Mouse (Mus musculus): Measurements from ENCODE around the gene 2810408A11Rik.
"Not testable (repeated sequence)": the region's sequence is repeated elsewhere in the genome, so short reads cannot be mapped to it uniquely, and the experiment has no call there.

The 2810408A11Rik gene

DNA sequence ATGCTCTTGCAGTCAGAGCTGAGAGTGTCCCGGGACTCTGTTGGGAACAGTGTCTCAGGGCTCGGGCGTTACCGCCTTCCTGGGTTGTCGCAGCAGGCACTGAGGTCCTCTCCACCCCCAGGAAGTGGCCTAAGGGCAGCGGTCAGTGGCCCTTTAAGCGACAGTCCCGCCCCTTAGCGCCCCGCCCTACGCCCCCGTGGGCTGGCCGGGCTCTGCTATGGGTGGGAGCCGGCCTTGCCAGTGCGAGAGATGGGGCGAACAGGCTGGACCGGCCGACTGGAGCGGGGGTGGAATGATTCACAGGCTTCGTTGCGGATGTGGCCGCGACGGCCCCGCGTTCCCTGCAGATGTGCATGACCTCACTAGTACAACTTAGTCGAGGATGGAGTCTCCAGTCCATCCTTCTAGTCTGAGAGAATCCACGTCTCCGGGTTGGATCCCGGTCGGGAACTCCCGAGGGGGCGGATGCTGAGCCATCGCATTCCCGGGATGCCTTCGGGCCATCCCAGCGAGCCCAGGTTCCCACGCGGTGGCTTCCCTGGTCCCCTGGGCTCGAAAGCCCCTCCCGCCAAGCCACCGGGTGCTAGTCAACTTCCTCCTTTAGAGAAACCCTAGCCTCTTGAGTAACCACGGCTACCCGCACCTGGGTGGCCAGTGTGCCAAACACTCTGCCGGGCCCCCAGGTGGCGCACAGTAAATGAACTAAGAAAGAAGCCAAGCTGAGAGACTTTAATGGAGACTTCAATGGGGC is 19.8 kb downstream of the 2810408A11Rik start, which contains the start of gene Kctd11:
TSS of gene Kctd11 (minus strand) at position 554 of the 751 bp plus-strand sequence.
- DNase-seq (ENCODE audit: low read depth, low spot score), result peak; percentile 86

DNA sequence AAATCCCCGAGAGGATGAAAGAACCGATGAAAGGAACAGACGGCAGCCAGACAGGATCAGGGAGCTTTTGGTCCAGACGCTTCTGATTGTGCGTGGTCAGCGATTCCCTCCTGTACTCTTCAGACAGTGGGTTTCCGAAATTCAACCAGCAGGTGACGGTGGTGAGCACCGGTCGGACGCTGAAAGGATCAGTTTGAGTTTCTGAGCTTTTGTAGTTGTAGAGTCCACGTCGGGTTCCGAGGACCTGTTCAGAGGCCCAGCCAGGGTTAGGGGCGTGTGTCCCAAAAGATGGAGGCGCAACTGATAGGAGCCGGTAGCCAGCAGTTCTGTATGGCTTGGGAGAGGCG is 20.3 kb downstream of the 2810408A11Rik start:
- DNase-seq (ENCODE audit: low read depth, low spot score), result peak; percentile 77

DNA sequence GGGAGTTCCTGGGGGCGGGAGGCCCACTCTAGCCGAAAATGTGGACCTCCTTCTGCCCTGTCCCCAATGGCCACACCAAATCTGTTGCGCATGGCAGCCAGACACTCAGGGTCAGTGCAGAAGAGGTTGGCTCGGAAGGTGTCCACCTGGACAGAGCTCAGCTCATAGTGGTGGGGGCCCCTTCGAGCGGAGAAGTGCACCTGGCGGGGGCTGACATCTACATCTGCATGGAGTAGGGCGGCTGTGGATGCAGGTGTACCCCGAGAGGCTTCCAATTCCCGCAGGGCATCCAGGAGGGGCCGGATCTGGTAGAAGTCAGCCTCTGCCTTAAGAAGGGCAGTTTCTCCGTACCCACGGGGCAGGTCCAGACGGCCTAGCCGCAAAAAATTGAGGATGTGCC is 21.1 kb downstream of the 2810408A11Rik start:
- no peak for DNase-seq (ENCODE audit: low read depth, low spot score)

DNA sequence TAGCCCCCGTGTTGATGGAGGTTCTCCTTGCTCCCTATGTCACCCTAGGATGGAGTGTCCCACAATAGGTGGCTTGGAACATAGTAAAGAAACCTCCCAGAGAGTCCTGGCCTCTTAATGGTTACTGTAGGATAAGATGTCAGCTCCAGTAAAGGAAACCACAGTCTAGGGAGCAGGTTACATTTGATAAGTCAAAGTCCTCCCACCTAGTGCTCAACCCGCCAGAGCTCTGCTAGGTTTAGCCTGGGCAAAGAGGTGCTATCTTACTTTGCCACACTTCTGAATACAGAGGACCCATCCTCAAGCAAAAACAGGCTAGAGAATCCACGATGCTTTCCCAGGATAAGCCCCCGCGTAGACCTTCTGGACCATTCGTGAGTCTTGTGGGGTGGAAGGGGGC is 21.8 kb downstream of the 2810408A11Rik start:
- DNase-seq (ENCODE audit: low read depth, low spot score), result no peak

GRCm38 (mm10) chr11:69878399-69878798 is 22.4 kb downstream of the 2810408A11Rik start:
- DNase-seq (ENCODE audit: low read depth, low spot score), result peak; percentile 36

- no peak for DNase-seq (ENCODE audit: low read depth, low spot score)
Observed at GRCm38 (mm10) chr11:69877878-69878277, 22.9 kb downstream of the 2810408A11Rik start, which contains the start of gene Tmem95. Gene Tmem95, minus strand, starts transcription at chr11:69878018.

DNA sequence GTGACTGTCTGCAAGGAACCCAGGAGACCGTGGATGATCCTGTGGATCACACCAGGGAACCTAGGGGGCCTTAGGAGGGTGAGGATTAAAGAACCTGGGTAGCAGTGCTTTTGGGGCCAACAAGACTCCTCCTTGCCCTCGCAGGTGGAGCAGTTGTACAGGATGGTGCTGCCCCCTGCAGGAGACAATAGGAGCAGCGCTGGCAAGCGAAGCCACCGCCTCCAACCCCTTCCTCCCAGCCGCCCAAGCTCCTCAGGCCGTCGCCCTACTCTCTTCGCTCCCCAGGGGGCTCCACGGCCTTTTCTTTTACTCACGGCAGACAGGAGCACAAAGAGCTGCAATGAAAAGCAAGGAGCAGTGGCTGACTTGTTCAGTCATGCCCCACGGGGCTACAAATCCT is 23.9 kb downstream of the 2810408A11Rik start:
- DNase-seq (ENCODE audit: low read depth, low spot score), result peak; percentile 98

DNA sequence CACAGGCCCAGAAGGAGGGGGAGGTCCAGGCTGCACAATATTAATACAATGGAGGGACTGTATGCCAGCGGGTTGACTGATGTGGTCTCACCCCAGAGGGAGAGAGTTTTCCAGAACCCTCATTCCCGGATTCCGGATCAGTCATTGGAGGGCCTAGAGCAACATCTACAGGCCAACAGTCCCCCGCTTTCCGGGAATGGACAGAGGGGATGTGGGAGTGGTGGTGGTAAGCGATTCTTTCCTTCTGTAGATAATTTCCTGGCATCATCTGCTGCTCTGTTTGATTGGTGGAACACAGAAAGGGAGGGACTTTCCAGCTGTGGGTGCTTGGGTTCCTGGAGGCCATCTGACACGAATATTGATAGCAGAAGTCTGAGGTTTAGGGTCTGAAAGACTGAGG is 24.6 kb downstream of the 2810408A11Rik start:
- DNase-seq (ENCODE audit: low read depth, low spot score), result no peak

GRCm38 (mm10) chr11:69872451-69872850 is 28.3 kb downstream of the 2810408A11Rik start:
- DNase-seq (ENCODE audit: low read depth, low spot score), result no peak

DNA sequence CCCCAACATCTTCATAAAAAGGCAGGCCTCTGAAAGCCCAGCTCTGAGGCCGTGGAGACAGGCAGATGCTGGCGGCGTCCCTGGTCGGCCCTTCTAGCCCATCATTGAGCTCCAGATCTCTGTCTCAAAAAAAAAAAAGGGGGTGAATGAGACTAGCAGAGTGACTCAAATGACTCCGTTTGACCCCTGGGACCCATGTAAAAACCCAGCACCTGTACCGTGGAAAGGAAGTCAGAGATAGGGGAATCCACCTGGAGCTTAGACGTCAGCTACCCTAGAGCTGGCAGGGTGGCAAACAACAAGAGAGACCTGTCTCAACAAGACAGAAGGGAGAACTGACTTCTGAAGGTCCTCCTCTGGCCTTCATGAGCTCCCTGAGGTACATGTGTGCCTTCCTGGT is 29.0 kb downstream of the 2810408A11Rik start:
- DNase-seq (ENCODE audit: low read depth, low spot score), result no peak

DNA sequence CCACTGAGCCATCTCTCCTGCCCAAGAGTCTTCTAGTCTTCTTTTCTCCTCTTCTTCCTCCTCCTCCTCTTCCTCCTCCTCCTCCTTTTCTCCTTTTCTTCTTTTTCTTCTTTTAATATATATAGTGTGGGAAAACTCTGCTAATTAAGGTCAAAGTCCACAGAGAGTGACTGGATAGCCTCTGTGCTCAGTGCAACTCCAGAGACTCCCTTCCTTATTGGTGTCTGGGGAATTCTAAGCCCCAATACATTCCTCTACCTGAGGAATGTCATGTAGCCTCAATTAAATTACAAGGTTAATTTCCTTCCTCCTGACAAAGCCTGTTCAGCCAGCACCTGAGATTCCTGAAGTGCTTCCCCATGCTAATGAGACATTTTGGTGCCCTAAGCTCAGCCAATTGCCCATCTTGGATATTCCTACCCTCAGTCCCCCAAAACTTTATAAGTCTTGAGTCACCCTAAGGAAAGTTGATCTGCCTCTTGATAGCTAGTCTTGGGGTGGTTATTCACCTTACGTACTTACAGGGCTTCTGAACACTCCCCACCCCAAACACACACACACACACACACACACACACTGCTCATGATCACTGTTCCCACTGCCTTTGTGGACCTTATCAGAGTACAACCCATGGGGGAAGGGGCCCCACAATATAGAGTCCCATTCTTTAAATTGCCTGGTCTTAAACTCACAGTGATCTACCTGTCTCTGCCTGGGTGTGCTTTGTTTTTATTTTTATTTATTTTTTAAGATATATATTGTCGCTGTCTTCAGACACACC is 30.3 kb downstream of the 2810408A11Rik start:
- DNase-seq (ENCODE audit: low read depth, low spot score), result no peak

GRCm38 (mm10) chr11:69867335-69867734 is 33.5 kb downstream of the 2810408A11Rik start:
- no peak for DNase-seq (ENCODE audit: low read depth, low spot score)

DNA sequence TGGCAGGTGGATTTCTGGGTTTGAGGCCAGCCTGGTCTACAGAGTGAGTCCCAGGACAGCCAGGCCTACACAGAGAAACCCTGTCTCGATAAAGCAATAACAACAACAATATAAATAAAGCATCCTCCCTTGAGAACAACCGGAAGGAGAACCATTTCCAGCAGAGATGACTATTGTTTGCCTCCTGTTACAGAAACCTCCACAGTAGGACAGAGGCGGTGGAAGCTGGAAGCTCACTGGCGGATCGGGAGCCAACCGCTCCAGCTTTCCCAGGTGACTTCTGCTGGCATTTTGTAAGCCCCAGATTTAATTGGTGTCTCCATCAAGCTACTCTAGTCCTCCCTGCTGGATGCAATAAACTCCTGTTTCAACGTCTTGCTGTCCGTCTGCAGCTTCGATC is 35.2 kb downstream of the 2810408A11Rik start:
- no peak for DNase-seq (ENCODE audit: low read depth, low spot score)

DNA sequence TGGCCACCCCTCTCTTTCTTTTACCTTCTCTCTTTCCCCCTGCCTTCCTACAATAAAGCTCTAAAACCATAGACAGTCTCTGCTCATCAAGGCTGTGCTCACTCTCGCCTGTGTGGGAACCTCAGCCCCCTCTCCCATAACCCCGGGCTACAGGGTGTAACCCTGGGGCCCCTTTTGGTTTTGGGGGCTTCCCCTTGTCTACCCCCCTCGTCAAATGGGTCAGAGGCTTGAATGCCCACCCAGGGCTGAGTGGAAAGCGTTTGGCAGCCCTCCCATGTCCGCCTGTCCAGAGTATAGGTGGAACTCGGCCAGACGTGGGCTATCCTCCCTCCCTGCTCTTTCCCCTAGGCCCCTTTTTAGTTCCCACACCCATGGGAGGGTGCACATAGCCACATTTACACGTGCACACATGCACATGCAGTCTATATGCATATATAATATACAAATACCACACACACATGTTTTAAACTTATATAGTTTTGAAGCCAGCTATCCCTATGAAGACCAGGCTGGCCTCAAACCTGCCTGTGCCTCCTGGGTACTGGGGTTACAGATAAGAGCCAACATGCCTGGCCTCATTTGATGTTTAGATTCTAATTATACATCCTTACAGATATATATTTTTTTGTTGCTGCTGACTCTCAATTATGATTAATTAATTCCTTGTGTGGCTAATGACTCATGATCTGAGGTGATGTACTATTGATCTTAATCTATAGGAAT is 36.5 kb downstream of the 2810408A11Rik start:
- no peak for DNase-seq (ENCODE audit: low read depth, low spot score)

- not testable (repeated sequence) for DNase-seq (ENCODE audit: low read depth, low spot score)
Observed at GRCm38 (mm10) chr11:69863729-69864128, 37.1 kb downstream of the 2810408A11Rik start.

DNA sequence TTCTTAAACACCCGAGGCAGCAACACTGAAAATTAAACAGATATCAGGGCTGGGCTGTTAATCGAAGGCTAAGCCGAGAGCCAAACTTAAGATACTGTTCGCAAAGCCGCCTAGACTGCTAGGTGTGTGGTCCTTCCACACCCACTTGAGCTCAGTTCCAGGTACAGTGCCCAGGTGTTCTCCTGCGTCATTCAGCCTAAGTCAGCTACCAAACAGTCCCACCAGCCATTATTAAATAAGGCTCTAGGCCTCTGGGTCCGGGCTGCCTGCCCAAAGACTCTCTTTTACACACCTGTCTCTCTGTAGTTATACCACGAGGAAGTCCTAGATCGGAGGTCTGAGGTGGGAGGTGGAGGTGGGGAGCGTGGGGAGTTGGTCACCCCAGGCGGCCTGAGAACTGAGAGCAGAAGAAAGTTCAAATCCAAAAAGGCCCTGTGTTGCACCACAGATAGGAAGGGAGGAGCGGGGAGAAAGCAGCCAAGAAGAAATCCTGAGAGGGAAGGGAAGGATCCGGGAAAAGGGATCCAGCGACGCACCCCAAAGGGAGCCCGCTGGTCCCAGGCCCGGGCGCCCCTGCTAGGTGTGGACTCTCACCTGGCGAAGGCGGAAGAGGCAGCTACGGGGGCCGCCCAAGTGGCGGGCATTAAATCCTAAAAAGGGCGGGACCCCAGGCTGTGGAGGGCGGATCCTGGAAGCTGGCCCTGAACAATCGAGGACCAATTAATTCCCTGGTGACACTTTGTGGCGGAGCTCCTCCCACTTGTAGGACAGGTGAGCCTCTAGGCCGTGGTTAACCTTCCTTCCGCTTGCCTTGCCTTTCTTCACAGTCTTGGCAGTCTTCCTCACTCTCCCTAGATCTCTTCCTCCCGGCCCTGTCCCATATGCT is 42.4 kb downstream of the 2810408A11Rik start, which contains the start of gene Tnk1:
TSS of gene Tnk1 (minus strand) at position 618 of the 886 bp plus-strand sequence.
- DNase-seq (ENCODE audit: low read depth, low spot score), result peak; percentile 70

- DNase-seq (ENCODE audit: low read depth, low spot score), result peak; percentile 92
Observed at GRCm38 (mm10) chr11:69855347-69855746, 45.4 kb downstream of the 2810408A11Rik start.

DNA sequence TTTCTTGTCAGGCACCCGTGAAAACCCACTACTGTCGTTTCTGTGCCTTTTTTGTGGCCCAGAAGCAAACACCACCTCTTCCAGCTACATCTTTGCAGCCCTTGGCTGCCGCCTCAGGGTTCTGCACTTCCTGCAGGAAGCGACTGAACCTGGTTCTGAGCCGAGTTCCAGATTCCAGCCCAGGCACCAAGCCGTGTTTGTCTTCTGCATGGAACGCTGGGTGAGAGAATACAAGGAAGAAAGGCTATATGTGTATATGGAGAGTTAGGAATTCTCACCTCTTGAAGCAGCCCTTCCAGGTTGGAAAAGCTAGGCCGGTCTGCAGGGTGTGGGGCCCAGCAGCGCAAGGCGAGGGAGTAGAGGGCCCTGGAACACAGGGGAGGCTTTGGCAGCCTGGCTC is 46.1 kb downstream of the 2810408A11Rik start:
- no peak for DNase-seq (ENCODE audit: low read depth, low spot score)

GRCm38 (mm10) chr11:69853994-69854393 is 46.8 kb downstream of the 2810408A11Rik start:
- DNase-seq (ENCODE audit: low read depth, low spot score), result peak; percentile 67

GRCm38 (mm10) chr11:69850754-69851153 is 50.0 kb downstream of the 2810408A11Rik start:
- no peak for DNase-seq (ENCODE audit: low read depth, low spot score)

DNA sequence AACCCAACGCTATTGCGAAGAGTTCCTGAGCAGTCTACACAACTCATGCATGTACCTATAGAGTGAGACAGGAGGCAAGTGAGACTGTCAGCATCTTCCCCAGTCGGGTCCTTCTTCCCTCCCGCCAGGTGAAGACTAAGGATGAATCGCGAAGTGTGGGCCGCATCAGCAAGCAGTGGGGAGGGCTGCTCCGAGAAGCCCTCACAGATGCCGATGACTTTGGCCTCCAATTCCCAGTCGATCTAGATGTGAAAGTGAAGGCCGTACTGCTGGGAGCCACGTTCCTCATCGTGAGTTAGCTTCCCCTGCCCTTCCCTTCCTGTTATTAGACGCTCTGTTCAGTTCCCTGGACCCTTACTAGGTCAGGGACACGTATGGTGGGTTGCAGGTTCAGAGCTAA is 50.9 kb downstream of the 2810408A11Rik start:
- DNase-seq (ENCODE audit: low read depth, low spot score), result no peak

Data from ZHBTc4 (cell line).